Mouse (Mus musculus) limb, embryonic 14.5 days (tissue): ENCODE data around the gene Mbnl2. TPM values are rescaled to one million over a fixed set of nuclear protein-coding genes. Genes with fewer than 3 reads are reported as not detected.

ENCODE experiments used
- ATAC-seq: fragments of 200-750 bp; cut with Nextera tagmentation; 2 replicates; pipeline ENCODE4 v1.8.0; 2017; ENCODE audit warnings: low read depth, moderate number of reproducible peaks, moderate TSS enrichment; ENCODE audit not compliant: low FRiP score
- DNase-seq: peaks from one replicate; pipeline ENCODE4 v3.0.0-alpha.2; 2015; ENCODE audit warnings: low spot score
- H3K27ac ChIP-seq: fragments of 300-500 bp; sonication (generic); replicated peaks from 2 replicates; pipeline ENCODE4 v1.5.1; 2014; ENCODE audit warnings: low read depth, mild to moderate bottlenecking, low read length, moderate library complexity, mixed read lengths
- H3K27me3 ChIP-seq: fragments of 300-500 bp; sonication (generic); 2 replicates; pipeline ENCODE4 v1.6.1; 2014; ENCODE audit warnings: low read length, mixed read lengths; ENCODE audit not compliant: control insufficient read depth, insufficient read depth
- H3K36me3 ChIP-seq: fragments of 300-500 bp; sonication (generic); 2 replicates; pipeline ENCODE4 v1.6.1; 2014; ENCODE audit warnings: mild to moderate bottlenecking, low read length, moderate library complexity, mixed read lengths; ENCODE audit not compliant: control insufficient read depth, insufficient read depth
- H3K4me1 ChIP-seq: fragments of 300-500 bp; sonication (generic); 2 replicates; pipeline ENCODE4 v1.6.1; 2014; ENCODE audit warnings: antibody characterized with exemption, low read length, mixed read lengths; ENCODE audit not compliant: control insufficient read depth, insufficient read depth
- H3K4me2 ChIP-seq: fragments of 300-500 bp; sonication (generic); replicated peaks from 2 replicates; pipeline ENCODE4 v1.6.1; 2014; ENCODE audit warnings: low read depth, mild to moderate bottlenecking, low read length, moderate library complexity; ENCODE audit not compliant: severe bottlenecking
- H3K4me3 ChIP-seq: fragments of 300-500 bp; sonication (generic); replicated peaks from 2 replicates; pipeline ENCODE4 v1.5.1; 2014; ENCODE audit warnings: low read length
- H3K9ac ChIP-seq: fragments of 300-500 bp; sonication (generic); 2 replicates; pipeline ENCODE4 v1.6.1; 2014; ENCODE audit warnings: mild to moderate bottlenecking, low read depth, low read length, moderate library complexity; ENCODE audit not compliant: severe bottlenecking
- H3K9me3 ChIP-seq: fragments of 300-500 bp; sonication (generic); 2 replicates; pipeline ENCODE4 v1.6.1; 2016; ENCODE audit warnings: low read length; ENCODE audit not compliant: control insufficient read depth
- POLR2A ChIP-seq: fragments of 200-500 bp; IDR thresholded peaks from 2 replicates; pipeline ENCODE4 v1.8.0; 2012; ENCODE audit warnings: inconsistent platforms, mild to moderate bottlenecking, moderate library complexity, borderline replicate concordance; ENCODE audit not compliant: insufficient read depth, insufficient read length; ENCODE audit errors: extremely low read depth
- WGBS: fragments of 180-500 bp; shearing (Covaris S2); extraction: QIAGEN DNeasy Blood & Tissue Kit; methylation state at CpG from one replicate; pipeline ENCODE4 v1.1.7; 2014; 5-methylcytosine and 5-hydroxymethylcytosine counted together
- polyA plus RNA-seq, 2 experiments: library from polyadenylated mRNA; depleted of rRNA in 1 of 2; stranded (reverse) in 1 of 2; unstranded in 1 of 2; fragments of >200 nt; fragmentation: Nextera tagmentation in 1 of 2; extraction: Ambion mirVana in 1 of 2; gene quantifications; 2 replicates each; pipeline versions ENCODE4 v1.2.1 to v1.2.3; 2012 to 2014

Mbnl2 gene
- polyA plus RNA-seq, 2 experiments: 109 to 161 TPM

DNA sequence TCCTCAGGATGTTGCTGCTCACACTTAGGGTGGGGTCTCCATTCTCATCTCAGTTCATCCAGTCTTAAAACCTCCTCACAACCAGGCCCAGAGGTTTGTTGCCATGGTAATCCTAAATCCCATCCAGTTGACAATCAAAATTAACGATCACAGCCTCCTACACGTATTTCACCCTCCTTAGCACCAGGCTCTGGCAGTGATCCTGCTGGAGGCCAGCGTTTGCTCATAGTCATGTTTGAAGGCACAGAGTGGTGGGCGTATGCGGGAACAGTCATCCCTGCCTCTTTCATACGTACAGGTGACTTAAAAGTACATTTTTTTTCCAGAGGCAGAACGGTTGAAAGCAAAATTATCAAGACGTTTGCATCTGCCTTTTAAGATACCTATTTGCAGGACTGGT is 8.3 kb downstream of the Mbnl2 start:
- H3K9ac ChIP-seq: no peak overlapping the region
- H3K27me3 ChIP-seq: no peaks in the 10 kb centered on the region
- TF ChIP-seq POLR2A: no peak
- H3K27ac ChIP-seq: no peak overlapping the region
- H3K9me3 ChIP-seq: no peaks in the 10 kb centered on the region
- H3K4me1 ChIP-seq: peaks cover 61% of the 10 kb centered on the region
- no peak for DNase-seq
- H3K4me2 ChIP-seq: no peak overlapping the region
- 61% methylated on average over 8 of the region's 8 CpGs for WGBS
- peaks cover 7% of the 10 kb centered on the region for H3K36me3 ChIP-seq
- H3K4me3 ChIP-seq: no peak overlapping the region
- ATAC-seq: no peak

DNA sequence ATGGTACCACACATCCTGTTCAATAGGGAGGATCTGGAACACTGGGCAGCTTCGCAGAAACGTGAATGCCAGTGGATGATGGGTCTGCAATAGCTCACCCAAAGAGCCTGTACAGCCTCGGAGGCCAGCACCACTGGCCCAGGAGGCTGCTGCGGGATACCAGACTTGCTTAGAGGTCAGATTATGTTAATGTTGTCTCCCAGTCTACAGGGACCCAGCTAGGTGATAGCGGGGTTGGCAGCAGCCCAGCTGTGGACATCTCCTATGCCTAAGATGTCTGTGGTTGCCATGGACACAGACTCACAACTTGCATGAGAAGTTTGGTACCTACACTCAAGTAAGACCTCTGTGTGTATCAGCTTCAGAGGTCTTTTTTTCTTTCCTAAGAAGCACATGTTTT is 9.0 kb downstream of the Mbnl2 start:
- ATAC-seq: no peak
- Histone ChIP-seq H3K27me3 (no peaks in the 10 kb centered on the region), H3K36me3 (peaks cover 7% of the 10 kb centered on the region), H3K9ac (no peak overlapping the region), H3K4me2 (no peak overlapping the region), H3K9me3 (no peaks in the 10 kb centered on the region), H3K27ac (no peak overlapping the region), H3K4me1 (peaks cover 62% of the 10 kb centered on the region), H3K4me3 (no peak overlapping the region)
- DNase-seq: no peak
- no peak for TF ChIP-seq POLR2A
- WGBS: 87% methylated on average over 5 of the region's 5 CpGs

DNA sequence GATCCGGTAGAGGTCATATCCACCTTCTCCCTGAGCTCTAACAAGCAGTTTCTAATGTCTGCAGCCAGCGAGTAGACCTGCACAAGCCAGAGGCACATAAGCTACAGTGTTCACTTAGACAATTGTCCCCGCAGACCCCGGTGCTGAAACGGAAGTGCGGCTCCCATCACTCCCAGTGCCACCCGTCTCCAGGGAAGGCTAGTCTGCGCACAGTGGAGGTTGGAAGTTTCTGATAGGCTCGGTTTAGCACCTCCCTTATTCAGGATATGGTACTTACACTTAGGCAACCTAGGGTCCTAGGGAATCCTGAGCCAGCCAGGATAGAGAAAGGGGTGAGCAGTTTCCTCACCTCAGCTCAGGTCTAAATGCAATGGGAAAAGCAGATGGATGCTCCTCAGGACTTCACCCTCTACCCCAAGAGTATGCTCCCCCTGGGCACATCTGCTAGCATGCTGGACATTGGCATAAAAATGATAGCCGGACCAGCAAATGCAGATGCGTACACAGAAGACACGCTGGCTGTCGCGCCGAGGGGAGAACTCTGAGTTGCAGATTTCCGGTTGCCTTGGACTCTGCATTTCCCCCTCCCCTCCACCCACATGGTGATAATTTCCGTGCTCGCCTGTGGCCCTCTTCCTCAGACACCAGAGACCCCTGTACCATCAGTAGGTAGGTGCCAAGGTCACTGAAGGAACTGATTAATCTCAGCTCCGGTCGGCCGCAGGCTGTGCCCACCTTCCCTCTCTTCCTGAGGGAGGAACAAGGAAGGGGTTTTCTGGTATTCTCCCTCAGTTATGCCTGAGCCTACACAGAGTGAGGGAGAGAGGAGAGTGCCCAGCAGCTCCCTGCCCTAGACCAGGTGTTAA is 11.9 kb downstream of the Mbnl2 start:
- no peak for DNase-seq

DNA sequence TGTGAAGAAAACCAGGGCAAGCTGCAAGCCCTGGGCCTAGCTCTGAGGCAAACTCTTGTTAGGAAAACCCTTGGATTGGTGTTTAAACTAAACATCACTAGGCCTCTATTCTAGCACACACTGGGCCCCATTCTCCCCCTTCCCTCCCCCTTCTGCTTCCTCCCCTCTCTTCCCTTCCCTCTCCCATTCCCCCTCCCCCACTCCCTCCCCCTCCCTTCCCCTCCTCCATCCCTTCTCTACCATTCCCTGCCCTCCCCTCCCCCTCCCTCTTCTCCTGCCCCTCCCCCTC is 12.5 kb downstream of the Mbnl2 start:
- H3K4me1 ChIP-seq: peaks cover 65% of the 10 kb centered on the region
- TF ChIP-seq POLR2A: no peak

More for the DNA sequence above, 11.9 kb downstream of the Mbnl2 start:
- H3K27me3 ChIP-seq: no peaks in the 10 kb centered on the region
- TF ChIP-seq POLR2A: no peak
- H3K27ac ChIP-seq: peak overlapping the region; percentile 69
- peak overlapping the region; percentile 37 for H3K4me2 ChIP-seq
- 0 out of 2 replicates have a peak, but pooled peaks have one; percentile 13 for ATAC-seq
- H3K4me1 ChIP-seq: peaks cover 59% of the 10 kb centered on the region
- peaks cover 18% of the 10 kb centered on the region; the same call in 1 of the 2 replicates for H3K36me3 ChIP-seq
- H3K9ac ChIP-seq: peak overlapping the region; percentile 31; the same call in 1 of the 2 replicates
- WGBS: 21% methylated on average over 21 of the region's 21 CpGs
- H3K9me3 ChIP-seq: no peaks in the 10 kb centered on the region
- H3K4me3 ChIP-seq: no peak overlapping the region

DNA sequence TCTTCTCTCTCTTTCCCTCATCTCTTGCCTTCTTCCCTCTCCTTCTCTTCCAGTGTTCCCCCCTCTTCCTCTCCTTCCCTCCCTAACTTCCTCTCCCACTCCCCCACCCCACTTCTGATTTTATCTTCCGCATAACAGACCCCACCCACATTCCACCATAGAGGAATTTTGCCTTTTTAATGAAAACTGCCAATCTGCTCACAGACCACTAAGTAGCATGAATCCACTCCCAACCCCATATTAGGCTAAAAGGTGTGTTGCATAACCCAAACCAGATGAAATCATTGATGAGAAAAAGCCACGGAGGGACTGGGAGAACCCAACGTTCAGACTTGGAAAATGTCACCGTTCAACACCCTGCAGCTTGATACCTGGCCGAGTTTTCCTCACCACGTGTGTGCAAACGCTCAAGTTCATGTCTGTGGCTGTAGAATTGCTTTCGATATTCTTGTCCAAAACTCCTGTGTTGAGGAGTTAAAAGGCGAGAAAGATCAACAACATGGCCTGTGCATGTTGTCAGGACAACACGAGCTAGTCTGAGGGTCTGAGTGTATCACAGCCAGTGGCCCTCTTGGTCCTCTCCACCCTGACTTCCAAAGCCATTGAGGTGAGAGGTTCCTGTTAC is 13.0 kb downstream of the Mbnl2 start:
- 36% methylated on average over 10 of the region's 10 CpGs for WGBS

More for the DNA sequence above, 12.5 kb downstream of the Mbnl2 start:
- Histone ChIP-seq H3K27me3 (no peaks in the 10 kb centered on the region), H3K4me3 (no peak overlapping the region), H3K9me3 (no peaks in the 10 kb centered on the region), H3K9ac (peak overlapping the region; percentile 31; the same call in 1 of the 2 replicates), H3K27ac (peak overlapping the region; percentile 69), H3K36me3 (peaks cover 18% of the 10 kb centered on the region; the same call in 1 of the 2 replicates), H3K4me2 (peak overlapping the region; percentile 37; the same call in 1 of the 2 replicates)
- ATAC-seq (no peak), DNase-seq (no peak)

More for the DNA sequence above, 13.0 kb downstream of the Mbnl2 start:
- peak overlapping the region; percentile 32; the same call in 1 of the 2 replicates for H3K4me2 ChIP-seq
- H3K36me3 ChIP-seq: peaks cover 18% of the 10 kb centered on the region; the same call in 1 of the 2 replicates
- no peaks in the 10 kb centered on the region for H3K9me3 ChIP-seq
- H3K9ac ChIP-seq: no peak overlapping the region
- peak overlapping the region; percentile 81 for H3K27ac ChIP-seq
- H3K4me3 ChIP-seq: no peak overlapping the region
- TF ChIP-seq POLR2A: no peak
- no peak for ATAC-seq
- peak; percentile 38 for DNase-seq
- H3K4me1 ChIP-seq: peaks cover 66% of the 10 kb centered on the region
- no peaks in the 10 kb centered on the region for H3K27me3 ChIP-seq
